Mouse (Mus musculus): ENCODE measurements around the gene Gal3st1. TPM values are rescaled to one million over a fixed set of nuclear protein-coding genes. Genes with fewer than 3 reads are reported as not detected.
"Not testable (repeated sequence)": the region's sequence is repeated elsewhere in the genome, so short reads cannot be mapped to it uniquely, and the experiment has no call there.

Gal3st1 gene
- 9.5 and 9.8 TPM in 2 replicates for polyA plus RNA-seq (2015; fragmentation: Nextera tagmentation; extraction: Ambion mirVana)

DNA sequence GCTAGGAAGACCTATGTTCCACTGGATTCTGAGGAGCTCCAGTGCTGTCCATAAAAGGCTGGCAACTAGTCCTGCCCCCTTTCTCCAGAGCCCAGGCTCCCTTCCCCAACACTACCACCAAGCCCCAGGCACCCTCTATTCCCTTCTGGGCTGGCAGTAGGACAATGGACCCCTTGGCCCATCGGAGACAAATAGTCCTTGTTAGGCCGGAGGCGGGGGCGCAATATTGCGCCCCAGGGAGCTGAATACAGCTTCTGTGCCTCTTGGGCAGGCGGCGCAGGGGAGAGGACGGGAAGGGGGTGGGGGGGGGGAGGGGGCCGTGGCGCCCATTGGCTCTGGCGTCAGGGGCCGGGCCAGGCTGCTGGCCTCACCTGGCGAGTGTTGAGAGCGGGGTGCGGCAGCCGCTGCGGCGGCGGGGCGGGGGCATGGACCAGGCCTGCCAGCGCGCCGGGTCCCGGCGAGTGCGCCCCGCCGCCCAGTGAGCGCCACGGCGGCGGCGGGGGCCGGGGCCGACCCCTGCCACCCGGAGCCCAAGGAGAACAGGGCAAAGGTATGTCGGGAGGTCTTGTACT lies at the start of gene Gal3st1:
TSS of gene Gal3st1 (plus strand) at position 346 of the 572 bp plus-strand sequence.
- WGBS: 0% methylated on average over 18 of the region's 37 CpGs
- H3K4me2 ChIP-seq: peak within 1 kb of the TSS; percentile 75
- no peaks in the 10 kb centered on the region for H3K9me3 ChIP-seq
- H3K9ac ChIP-seq: peak within 1 kb of the TSS; percentile 53
- peak; percentile 64; the same call in 1 of the 2 replicates for ATAC-seq (ENCODE audit: low FRiP score, low read depth)
- H3K4me3 ChIP-seq: peak within 1 kb of the TSS; percentile 47
- peaks cover 25% of the 10 kb centered on the region for H3K36me3 ChIP-seq
- peak within 1 kb of the TSS; percentile 42; the same call in 1 of the 2 replicates for H3K27ac ChIP-seq (replicated peaks)
- H3K4me1 ChIP-seq (replicated peaks): peaks cover 12% of the 10 kb centered on the region
- H3K27me3 ChIP-seq: 0 out of 2 replicates have a peak, but pooled peaks cover 2% of the 10 kb centered on the region

GRCm38 (mm10) chr11:3933756-3934285 lies 49.6 kb upstream of the Gal3st1 start:
- H3K9me3 ChIP-seq: no peaks in the 10 kb centered on the region
- H3K4me3 ChIP-seq: no peak overlapping the region
- no peak for ATAC-seq (ENCODE audit: low FRiP score, low read depth)
- H3K9ac ChIP-seq: no peak overlapping the region
- peaks cover 15% of the 10 kb centered on the region for H3K4me1 ChIP-seq (replicated peaks)
- H3K4me2 ChIP-seq: no peak overlapping the region
- H3K27ac ChIP-seq (replicated peaks): no peak overlapping the region
- no peaks in the 10 kb centered on the region for H3K36me3 ChIP-seq
- H3K27me3 ChIP-seq: no peaks in the 10 kb centered on the region
- 83% methylated on average over 9 of the region's 9 CpGs for WGBS

DNA sequence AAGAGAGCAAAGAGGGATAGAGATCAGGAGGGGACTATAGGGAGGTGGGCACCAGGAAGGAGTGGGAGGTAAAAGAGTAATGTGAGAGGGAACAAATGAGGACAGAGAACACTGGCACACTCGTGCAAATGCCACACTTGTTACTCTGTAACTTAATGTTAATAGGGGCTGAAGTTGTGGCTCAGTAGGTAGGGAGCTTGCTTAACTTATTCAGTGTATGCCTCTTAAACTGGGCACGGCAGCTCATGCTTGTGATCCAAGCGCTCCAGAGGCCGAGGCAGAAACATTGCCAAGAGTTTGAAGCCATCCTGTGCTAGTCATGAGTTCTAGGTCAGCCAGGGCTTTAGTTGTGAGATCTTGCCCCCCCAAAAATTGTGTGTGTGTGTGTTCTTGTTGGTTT lies 48.3 kb upstream of the Gal3st1 start:
- H3K4me3 ChIP-seq: no peak overlapping the region
- H3K4me1 ChIP-seq (replicated peaks): peaks cover 15% of the 10 kb centered on the region
- ATAC-seq (ENCODE audit: low FRiP score, low read depth): no peak
- H3K9me3 ChIP-seq: no peaks in the 10 kb centered on the region
- H3K4me2 ChIP-seq: no peak overlapping the region
- no peak overlapping the region for H3K27ac ChIP-seq (replicated peaks)
- no peaks in the 10 kb centered on the region for H3K27me3 ChIP-seq
- no peak overlapping the region for H3K9ac ChIP-seq
- 79% methylated on average over 4 of the region's 4 CpGs for WGBS
- no peaks in the 10 kb centered on the region for H3K36me3 ChIP-seq

- WGBS: 75% methylated on average over 3 of the region's 3 CpGs
- no peak overlapping the region for H3K4me3 ChIP-seq
- no peaks in the 10 kb centered on the region for H3K9me3 ChIP-seq
- no peak overlapping the region for H3K27ac ChIP-seq (replicated peaks)
- ATAC-seq (ENCODE audit: low FRiP score, low read depth): no peak
- H3K36me3 ChIP-seq: no peaks in the 10 kb centered on the region
- H3K27me3 ChIP-seq: no peaks in the 10 kb centered on the region
- no peak overlapping the region for H3K9ac ChIP-seq
- no peak overlapping the region for H3K4me2 ChIP-seq
- H3K4me1 ChIP-seq (replicated peaks): peaks cover 7% of the 10 kb centered on the region
Measured at GRCm38 (mm10) chr11:3936318-3936717, 47.1 kb upstream of the Gal3st1 start.

DNA sequence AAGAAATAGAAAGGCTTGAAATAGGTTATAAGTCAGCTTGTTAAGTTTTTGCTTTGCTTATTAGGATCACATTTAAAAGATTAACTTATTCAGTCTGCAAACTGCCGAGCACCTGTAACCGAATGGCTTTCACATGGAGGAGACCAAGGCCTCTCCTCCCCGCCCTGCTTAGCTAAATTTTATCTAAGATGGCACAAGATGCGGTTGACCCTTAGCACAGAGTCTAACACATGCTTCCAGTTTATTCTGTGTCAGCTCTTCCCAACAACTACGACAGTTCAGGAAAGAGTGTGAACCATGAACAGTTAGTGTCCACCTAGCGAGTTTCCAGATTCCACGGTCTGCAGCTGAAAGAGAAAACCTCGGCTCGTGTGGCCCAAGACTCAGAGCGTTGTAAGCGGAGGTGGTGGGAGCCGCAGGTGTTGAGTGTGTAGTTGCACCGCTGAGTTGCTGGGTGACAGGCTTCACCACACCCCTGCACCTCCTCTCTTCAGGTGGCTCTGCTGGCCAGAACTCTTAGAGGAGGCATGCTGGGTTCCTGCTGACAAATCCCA lies 46.0 kb upstream of the Gal3st1 start:
- H3K4me2 ChIP-seq: no peak overlapping the region
- 79% methylated on average over 13 of the region's 13 CpGs for WGBS
- H3K4me3 ChIP-seq: no peak overlapping the region
- no peak overlapping the region for H3K27ac ChIP-seq (replicated peaks)
- no peaks in the 10 kb centered on the region for H3K27me3 ChIP-seq
- H3K36me3 ChIP-seq: no peaks in the 10 kb centered on the region
- H3K9me3 ChIP-seq: no peaks in the 10 kb centered on the region
- no peak overlapping the region for H3K9ac ChIP-seq
- ATAC-seq (ENCODE audit: low FRiP score, low read depth): no peak
- no peaks in the 10 kb centered on the region for H3K4me1 ChIP-seq (replicated peaks)

DNA sequence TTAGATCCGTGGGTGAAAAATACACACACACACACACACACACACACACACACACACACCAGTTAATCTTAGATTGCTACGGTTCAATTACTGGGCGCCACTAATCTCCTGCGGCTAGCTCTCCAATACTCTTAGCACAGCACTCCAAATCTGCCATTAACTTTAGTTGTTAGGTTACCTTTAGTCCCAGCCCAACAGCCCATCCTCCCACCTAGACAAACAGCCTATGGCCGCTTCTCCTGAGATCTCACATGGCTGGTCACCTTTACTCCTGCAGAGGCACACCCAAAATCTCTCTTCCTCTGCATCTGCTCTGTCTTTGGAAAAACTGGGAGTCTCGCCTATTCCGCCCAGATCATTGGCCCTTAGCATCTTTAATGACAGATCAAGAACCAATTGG lies 42.1 kb upstream of the Gal3st1 start:
- Histone ChIP-seq H3K36me3 (no peaks in the 10 kb centered on the region), H3K9me3 (no peaks in the 10 kb centered on the region), H3K4me3 (no peak overlapping the region), H3K4me1 (replicated peaks) (no peaks in the 10 kb centered on the region), H3K27me3 (no peaks in the 10 kb centered on the region), H3K27ac (replicated peaks) (no peak overlapping the region), H3K4me2 (no peak overlapping the region), H3K9ac (no peak overlapping the region)
- 89% methylated on average over 7 of the region's 7 CpGs for WGBS
- no peak for ATAC-seq (ENCODE audit: low FRiP score, low read depth)

GRCm38 (mm10) chr11:3946386-3946785 lies 37.0 kb upstream of the Gal3st1 start:
- no peak overlapping the region for H3K27ac ChIP-seq (replicated peaks)
- no peak overlapping the region for H3K4me2 ChIP-seq
- WGBS: 11% methylated on average over 1 of the region's 1 CpGs
- H3K9me3 ChIP-seq: no peaks in the 10 kb centered on the region
- no peak overlapping the region for H3K4me3 ChIP-seq
- H3K27me3 ChIP-seq: no peaks in the 10 kb centered on the region
- ATAC-seq (ENCODE audit: low FRiP score, low read depth): no peak
- no peak overlapping the region for H3K9ac ChIP-seq
- no peaks in the 10 kb centered on the region for H3K4me1 ChIP-seq (replicated peaks)
- H3K36me3 ChIP-seq: no peaks in the 10 kb centered on the region

GRCm38 (mm10) chr11:3954876-3955275 lies 28.6 kb upstream of the Gal3st1 start:
- H3K27me3 ChIP-seq; H3K4me3 ChIP-seq; ATAC-seq (ENCODE audit: low FRiP score, low read depth); H3K4me2 ChIP-seq; H3K9ac ChIP-seq; H3K9me3 ChIP-seq; H3K27ac ChIP-seq (replicated peaks); H3K4me1 ChIP-seq (replicated peaks); H3K36me3 ChIP-seq: not testable (repeated sequence)
- 78% methylated on average over 5 of the region's 5 CpGs for WGBS

DNA sequence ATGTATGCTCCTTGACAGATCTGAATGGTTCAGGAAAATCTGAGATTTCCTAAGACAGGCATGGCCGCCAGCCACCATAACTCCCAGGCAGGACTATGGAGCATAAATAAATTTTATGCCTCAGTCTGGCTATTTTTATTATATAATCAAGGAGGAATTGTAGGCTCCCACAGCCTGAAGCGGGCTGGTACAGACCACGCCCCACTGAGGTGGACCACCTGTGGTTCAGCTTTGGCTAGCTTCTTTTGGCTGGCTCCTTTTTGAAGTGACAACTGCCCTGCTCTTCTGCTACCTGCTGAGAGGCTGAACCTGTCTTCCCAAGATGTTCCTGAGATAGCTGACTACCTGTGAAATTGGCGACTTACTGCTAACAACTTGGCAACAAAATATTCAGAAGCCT lies 28.1 kb upstream of the Gal3st1 start:
- not testable (repeated sequence) for H3K4me1 ChIP-seq (replicated peaks); H3K4me2 ChIP-seq; H3K27me3 ChIP-seq; ATAC-seq (ENCODE audit: low FRiP score, low read depth); H3K9ac ChIP-seq; H3K9me3 ChIP-seq; H3K27ac ChIP-seq (replicated peaks); H3K36me3 ChIP-seq; H3K4me3 ChIP-seq
- 85% methylated on average over 4 of the region's 4 CpGs for WGBS

- H3K4me3 ChIP-seq: no peak overlapping the region
- no peak overlapping the region for H3K4me2 ChIP-seq
- 58% methylated on average over 2 of the region's 2 CpGs for WGBS
- no peak overlapping the region for H3K9ac ChIP-seq
- no peaks in the 10 kb centered on the region for H3K27me3 ChIP-seq
- peaks cover 22% of the 10 kb centered on the region for H3K4me1 ChIP-seq (replicated peaks)
- no peak for ATAC-seq (ENCODE audit: low FRiP score, low read depth)
- no peaks in the 10 kb centered on the region for H3K9me3 ChIP-seq
- H3K27ac ChIP-seq (replicated peaks): no peak overlapping the region
- H3K36me3 ChIP-seq: no peaks in the 10 kb centered on the region
Measured at GRCm38 (mm10) chr11:3960901-3961300, 22.5 kb upstream of the Gal3st1 start.

- ATAC-seq (ENCODE audit: low FRiP score, low read depth): no peak
- Histone ChIP-seq H3K9ac (no peak overlapping the region), H3K4me3 (no peak overlapping the region), H3K4me2 (no peak overlapping the region), H3K9me3 (no peaks in the 10 kb centered on the region), H3K27ac (replicated peaks) (no peak overlapping the region), H3K36me3 (no peaks in the 10 kb centered on the region), H3K4me1 (replicated peaks) (peaks cover 25% of the 10 kb centered on the region), H3K27me3 (no peaks in the 10 kb centered on the region)
- WGBS: 80% methylated on average over 3 of the region's 3 CpGs
Measured at GRCm38 (mm10) chr11:3961761-3962160, 21.7 kb upstream of the Gal3st1 start.

DNA sequence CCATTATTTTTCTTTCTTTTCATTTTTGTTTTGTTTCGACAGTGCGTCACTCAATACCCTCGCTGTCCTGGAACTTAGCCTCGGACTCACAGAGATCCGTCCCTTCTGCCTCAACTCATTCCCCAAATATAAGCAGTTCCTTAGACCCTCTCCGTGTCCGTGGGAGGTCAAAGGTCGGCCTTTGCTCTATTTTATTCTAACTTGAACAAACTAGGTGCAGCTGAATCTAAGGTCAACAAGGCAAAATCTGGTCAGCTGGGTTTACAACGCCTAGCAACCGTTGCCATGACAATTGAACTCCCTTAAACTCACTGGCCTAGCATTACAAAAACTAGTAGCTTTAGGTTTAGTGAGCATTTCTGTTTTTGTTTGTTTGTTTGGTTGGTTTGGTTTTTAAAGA lies 20.3 kb upstream of the Gal3st1 start:
- Histone ChIP-seq H3K4me3 (peak overlapping the region; percentile 95), H3K9me3 (no peaks in the 10 kb centered on the region), H3K9ac (0 out of 2 replicates have a peak overlapping the region, but pooled peaks have one; percentile 19), H3K36me3 (peaks cover under 1% of the 10 kb centered on the region; the same call in 1 of the 2 replicates), H3K4me1 (replicated peaks) (peaks cover 25% of the 10 kb centered on the region), H3K27ac (replicated peaks) (peak overlapping the region; percentile 76), H3K4me2 (peak overlapping the region; percentile 88), H3K27me3 (no peaks in the 10 kb centered on the region)
- WGBS: 74% methylated on average over 10 of the region's 10 CpGs
- ATAC-seq (ENCODE audit: low FRiP score, low read depth): 0 out of 2 replicates have a peak, but pooled peaks have one; percentile 7
